Mouse (Mus musculus) forebrain, embryonic 13.5 days (tissue): Measurements from ENCODE around the gene Ushbp1. TPM values are rescaled to one million over a fixed set of nuclear protein-coding genes. Genes with fewer than 3 reads are reported as not detected.
A peak's percentile ranks its signal among the peaks of the same experiment; 100 is the strongest.

Source experiments
- ATAC-seq: fragments of 200-750 bp; cut with Nextera tagmentation; 2 replicates; pipeline ENCODE4 v1.8.0; 2017
- H3K27ac ChIP-seq: fragments of 300-500 bp; sonication (generic); 2 replicates; pipeline ENCODE4 v1.5.1; 2015; ENCODE audit warnings: inconsistent platforms, mild to moderate bottlenecking, moderate library complexity
- H3K27me3 ChIP-seq: fragments of 300-500 bp; sonication (generic); 2 replicates; pipeline ENCODE4 v1.6.1; 2015; ENCODE audit warnings: mild to moderate bottlenecking, inconsistent platforms
- H3K36me3 ChIP-seq: fragments of 300-500 bp; sonication (generic); 2 replicates; pipeline ENCODE4 v1.6.1; 2015; ENCODE audit warnings: mild to moderate bottlenecking, inconsistent platforms; ENCODE audit not compliant: poor library complexity, severe bottlenecking
- H3K4me1 ChIP-seq: fragments of 300-500 bp; sonication (generic); 2 replicates; pipeline ENCODE4 v1.6.1; 2015; ENCODE audit warnings: inconsistent platforms
- H3K4me2 ChIP-seq: fragments of 300-500 bp; sonication (generic); 2 replicates; pipeline ENCODE4 v1.6.1; 2015; ENCODE audit warnings: inconsistent platforms, mild to moderate bottlenecking, moderate library complexity
- H3K4me3 ChIP-seq: fragments of 300-500 bp; sonication (generic); 2 replicates; pipeline ENCODE4 v1.5.1; 2015; ENCODE audit warnings: mild to moderate bottlenecking, inconsistent platforms
- H3K9ac ChIP-seq: fragments of 300-500 bp; sonication (generic); 2 replicates; pipeline ENCODE4 v1.6.1; 2015; ENCODE audit warnings: mild to moderate bottlenecking, inconsistent platforms
- H3K9me3 ChIP-seq: fragments of 300-500 bp; sonication (generic); replicated peaks from 2 replicates; pipeline ENCODE4 v1.6.1; 2016; ENCODE audit warnings: inconsistent platforms
- WGBS: fragments of 180-500 bp; shearing (Covaris S2); methylation state at CpG from one replicate; pipeline ENCODE4 v1.1.7; 2015; 5-methylcytosine and 5-hydroxymethylcytosine counted together
- polyA plus RNA-seq: library from polyadenylated mRNA; unstranded; fragments of >200 nt; fragmentation: Nextera tagmentation; extraction: Ambion mirVana; gene quantifications from 2 replicates; pipeline ENCODE4 v1.2.1, GENCODE M21; 2015

Ushbp1 gene
- polyA plus RNA-seq, 1 experiment from 2014 or later = 4.2 TPM

DNA sequence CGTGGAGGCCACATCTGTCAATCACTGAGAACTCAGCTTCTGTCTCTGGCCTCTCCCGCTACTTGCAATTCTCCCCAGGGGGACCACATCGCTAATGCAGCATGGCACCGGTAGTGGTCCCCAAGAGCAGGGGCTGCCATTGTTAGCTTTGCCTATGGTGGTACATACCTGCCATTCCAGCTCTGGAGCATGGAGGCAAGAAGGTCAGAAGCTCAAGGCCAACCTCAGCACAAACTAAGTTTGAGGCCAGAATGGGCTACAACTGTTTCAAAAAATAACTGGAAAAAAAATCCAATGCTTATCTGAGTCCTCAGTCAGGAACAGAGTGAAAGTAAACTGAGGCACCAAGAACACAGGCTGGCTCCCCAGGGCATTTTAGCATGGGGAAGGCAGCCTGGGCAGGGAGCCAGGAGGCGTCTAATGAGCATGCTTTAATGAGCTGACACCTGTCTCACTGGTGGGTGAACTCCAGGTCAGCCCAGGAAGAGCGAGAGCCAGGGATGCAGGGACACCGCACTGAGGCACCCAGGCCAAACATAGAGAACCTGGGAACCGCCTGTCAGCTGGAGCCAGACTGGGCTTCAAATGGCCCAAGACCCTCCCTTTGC lies 19.1 kb downstream of the Ushbp1 start:
- Histone ChIP-seq H3K27me3 (peaks cover 20% of the 10 kb centered on the region), H3K36me3 (peaks cover 26% of the 10 kb centered on the region), H3K9me3 (no peaks in the 10 kb centered on the region), H3K4me2 (peak overlapping the region; percentile 67), H3K27ac (no peak overlapping the region), H3K4me1 (peaks cover 51% of the 10 kb centered on the region), H3K9ac (peak overlapping the region; percentile 62), H3K4me3 (peak overlapping the region; percentile 37)
- ATAC-seq = no peak
- WGBS = 31% methylated on average over 8 of the region's 8 CpGs

DNA sequence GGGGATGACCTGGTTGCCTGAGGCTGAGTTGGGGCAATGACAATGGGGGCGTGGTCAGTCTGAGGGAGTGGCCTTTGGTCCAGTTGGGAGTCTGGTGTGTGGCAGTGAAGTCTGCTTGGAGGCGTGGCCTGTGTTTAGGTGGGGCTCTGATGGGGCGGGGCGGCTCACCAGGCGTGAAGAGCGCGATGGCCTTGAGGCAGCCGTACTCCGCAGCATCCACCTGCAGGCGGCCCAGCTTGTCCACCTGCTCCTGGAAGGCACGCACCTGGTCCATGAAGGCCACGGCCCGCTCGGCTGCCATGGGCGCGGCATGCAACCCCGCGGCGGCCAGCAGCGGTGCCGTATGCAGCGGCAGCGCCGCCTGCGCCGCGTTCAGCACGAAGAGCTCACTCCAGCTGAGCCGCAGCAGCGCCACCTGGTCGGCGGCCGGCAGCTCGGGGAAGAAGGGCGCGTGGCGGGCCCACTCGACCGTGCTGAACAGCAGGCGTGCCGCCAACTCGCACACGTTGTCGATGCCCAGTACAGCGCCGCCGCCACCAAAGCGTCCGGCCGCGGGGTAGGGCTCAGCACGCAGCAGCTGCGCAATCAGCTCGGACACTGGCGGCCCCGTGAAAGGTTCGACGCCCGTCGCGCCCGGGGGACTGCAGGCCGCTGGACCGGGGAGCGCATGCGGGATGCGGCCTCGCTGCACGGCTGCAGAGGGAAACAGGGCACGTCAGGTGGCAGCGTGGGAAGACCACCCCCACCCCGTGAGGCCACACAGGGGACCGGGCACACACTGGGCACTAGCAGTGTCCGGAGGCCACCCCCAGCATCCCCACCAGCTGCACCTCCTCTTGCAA lies 19.8 kb downstream of the Ushbp1 start:
- Histone ChIP-seq H3K27ac (peak overlapping the region; percentile 49; the same call in 1 of the 2 replicates), H3K9ac (peak overlapping the region; percentile 62), H3K4me1 (peaks cover 45% of the 10 kb centered on the region), H3K4me3 (peak overlapping the region; percentile 37), H3K9me3 (no peaks in the 10 kb centered on the region), H3K36me3 (peaks cover 26% of the 10 kb centered on the region), H3K4me2 (peak overlapping the region; percentile 67), H3K27me3 (peaks cover 13% of the 10 kb centered on the region)
- peak; percentile 8; the same call in 1 of the 2 replicates for ATAC-seq
- 3% methylated on average over 65 of the region's 74 CpGs for WGBS

- no peak overlapping the region for H3K4me3 ChIP-seq
- no peaks in the 10 kb centered on the region for H3K9me3 ChIP-seq
- no peak for ATAC-seq
- no peak overlapping the region for H3K4me2 ChIP-seq
- no peak overlapping the region for H3K9ac ChIP-seq
- H3K36me3 ChIP-seq = peaks cover 28% of the 10 kb centered on the region
- H3K27me3 ChIP-seq = peaks cover 9% of the 10 kb centered on the region; the same call in 1 of the 2 replicates
- H3K4me1 ChIP-seq = peaks cover 39% of the 10 kb centered on the region
- WGBS = 85% methylated on average over 17 of the region's 17 CpGs
- H3K27ac ChIP-seq = 0 out of 2 replicates have a peak overlapping the region, but pooled peaks have one; percentile 49
Measured at GRCm38 (mm10) chr8:71374616-71375206, 20.9 kb downstream of the Ushbp1 start.

GRCm38 (mm10) chr8:71373000-71373399 lies 22.6 kb downstream of the Ushbp1 start:
- Histone ChIP-seq H3K4me2 (no peak overlapping the region), H3K27me3 (peaks cover 9% of the 10 kb centered on the region; the same call in 1 of the 2 replicates), H3K9me3 (no peaks in the 10 kb centered on the region), H3K36me3 (peaks cover 38% of the 10 kb centered on the region), H3K27ac (no peak overlapping the region), H3K9ac (no peak overlapping the region), H3K4me1 (peaks cover 28% of the 10 kb centered on the region), H3K4me3 (no peak overlapping the region)
- no peak for ATAC-seq
- WGBS = 92% methylated on average over 3 of the region's 3 CpGs

- WGBS = 83% methylated on average over 12 of the region's 12 CpGs
- peaks cover 34% of the 10 kb centered on the region for H3K4me1 ChIP-seq
- no peak overlapping the region for H3K9ac ChIP-seq
- no peak overlapping the region for H3K4me3 ChIP-seq
- H3K27me3 ChIP-seq = peaks cover 9% of the 10 kb centered on the region; the same call in 1 of the 2 replicates
- no peak for ATAC-seq
- no peak overlapping the region for H3K27ac ChIP-seq
- no peaks in the 10 kb centered on the region for H3K9me3 ChIP-seq
- H3K36me3 ChIP-seq = peaks cover 32% of the 10 kb centered on the region
- H3K4me2 ChIP-seq = no peak overlapping the region
Measured at GRCm38 (mm10) chr8:71372427-71372826, 23.2 kb downstream of the Ushbp1 start.

DNA sequence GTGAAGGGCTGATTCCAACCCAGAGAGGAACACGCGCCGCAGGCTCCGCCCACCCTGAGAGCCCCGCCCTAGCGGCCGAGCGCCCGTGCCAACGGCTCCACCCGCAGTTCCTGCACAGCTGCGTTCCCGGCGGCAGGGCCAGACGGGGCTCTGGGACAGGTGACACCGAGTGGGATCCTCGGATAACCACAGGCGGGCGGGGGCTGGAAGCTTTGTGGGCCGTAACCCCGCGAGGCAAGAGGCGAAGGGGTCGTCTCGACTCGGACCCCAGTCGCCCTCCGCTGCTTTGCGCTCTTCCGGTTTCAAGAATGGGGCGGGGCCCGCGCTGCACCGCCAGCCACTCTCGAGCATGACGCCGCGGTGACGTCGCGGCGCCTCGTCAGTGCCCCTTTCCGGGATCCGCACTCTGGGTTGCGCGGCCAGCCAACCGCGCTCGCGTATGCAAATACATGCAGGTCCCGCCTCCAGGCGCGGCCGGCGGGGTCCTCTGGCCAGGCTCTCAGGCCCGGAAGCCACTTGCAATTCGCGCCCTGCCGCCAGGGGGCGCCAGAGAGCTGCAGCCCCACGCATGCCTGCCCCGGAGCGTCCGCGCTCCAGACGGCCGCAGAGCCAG lies 24.3 kb downstream of the Ushbp1 start, which contains the start of gene Ocel1:
TSS of gene Ocel1 (plus strand) at position 63 of the 613 bp plus-strand sequence.
- under 1% methylated on average over 68 of the region's 68 CpGs for WGBS
- peak within 1 kb of the TSS; percentile 62 for H3K27ac ChIP-seq
- no peaks in the 10 kb centered on the region for H3K27me3 ChIP-seq
- peak; percentile 89 for ATAC-seq
- H3K4me1 ChIP-seq = peaks cover 29% of the 10 kb centered on the region
- H3K9ac ChIP-seq = peak within 1 kb of the TSS; percentile 59
- no peaks in the 10 kb centered on the region for H3K9me3 ChIP-seq
- H3K4me2 ChIP-seq = peak within 1 kb of the TSS; percentile 55
- peaks cover 32% of the 10 kb centered on the region for H3K36me3 ChIP-seq
- H3K4me3 ChIP-seq = peak within 1 kb of the TSS; percentile 63

GRCm38 (mm10) chr8:71370711-71371235 lies 24.8 kb downstream of the Ushbp1 start:
- H3K4me2 ChIP-seq = peak overlapping the region; percentile 55
- H3K27me3 ChIP-seq = no peaks in the 10 kb centered on the region
- peak overlapping the region; percentile 63 for H3K4me3 ChIP-seq
- no peak for ATAC-seq
- H3K9me3 ChIP-seq = no peaks in the 10 kb centered on the region
- WGBS = 23% methylated on average over 5 of the region's 5 CpGs
- no peak overlapping the region for H3K27ac ChIP-seq
- H3K36me3 ChIP-seq = peaks cover 32% of the 10 kb centered on the region
- H3K9ac ChIP-seq = peak overlapping the region; percentile 59
- H3K4me1 ChIP-seq = peaks cover 26% of the 10 kb centered on the region

- 92% methylated on average over 10 of the region's 10 CpGs for WGBS
- no peak overlapping the region for H3K27ac ChIP-seq
- no peak for ATAC-seq
Measured at GRCm38 (mm10) chr8:71369040-71369718, 26.4 kb downstream of the Ushbp1 start.

DNA sequence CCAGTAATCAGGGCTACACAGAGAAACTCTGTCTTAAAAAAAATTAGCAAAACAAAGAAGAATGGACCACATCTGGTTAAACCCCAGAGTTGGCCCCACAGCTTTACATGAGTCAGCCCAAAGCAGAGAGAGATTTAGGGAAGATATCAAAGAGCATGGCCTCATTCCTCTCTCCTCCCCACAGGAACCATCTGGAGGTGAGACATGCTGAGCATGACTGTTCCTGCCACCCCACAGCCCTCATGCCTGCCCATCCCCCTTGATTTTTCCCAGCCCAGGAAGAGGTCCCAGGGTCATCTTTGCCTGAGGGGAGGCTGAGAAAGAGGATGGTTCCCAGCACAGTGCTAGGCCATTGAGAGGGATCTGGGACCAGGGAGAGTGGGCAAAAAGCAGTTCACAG lies 27.2 kb downstream of the Ushbp1 start:
- H3K27ac ChIP-seq = no peak overlapping the region
- no peaks in the 10 kb centered on the region for H3K9me3 ChIP-seq
- peaks cover 22% of the 10 kb centered on the region for H3K4me1 ChIP-seq
- no peak overlapping the region for H3K4me2 ChIP-seq
- H3K27me3 ChIP-seq = no peaks in the 10 kb centered on the region
- H3K4me3 ChIP-seq = 0 out of 2 replicates have a peak overlapping the region, but pooled peaks have one; percentile 65
- no peak overlapping the region for H3K9ac ChIP-seq
- no peak for ATAC-seq
- peaks cover 19% of the 10 kb centered on the region for H3K36me3 ChIP-seq

More at GRCm38 (mm10) chr8:71369040-71369718, 26.4 kb downstream of the Ushbp1 start:
- H3K9me3 ChIP-seq = no peaks in the 10 kb centered on the region
- peaks cover 27% of the 10 kb centered on the region for H3K36me3 ChIP-seq
- H3K4me3 ChIP-seq = no peak overlapping the region
- no peak overlapping the region for H3K9ac ChIP-seq
- peaks cover 22% of the 10 kb centered on the region for H3K4me1 ChIP-seq
- H3K27me3 ChIP-seq = no peaks in the 10 kb centered on the region
- no peak overlapping the region for H3K4me2 ChIP-seq

- Histone ChIP-seq H3K27me3 (no peaks in the 10 kb centered on the region), H3K9ac (peak overlapping the region; percentile 63), H3K4me3 (peak overlapping the region; percentile 65), H3K36me3 (peaks cover 16% of the 10 kb centered on the region), H3K4me1 (peaks cover 22% of the 10 kb centered on the region), H3K4me2 (peak overlapping the region; percentile 80), H3K9me3 (no peaks in the 10 kb centered on the region), H3K27ac (peak overlapping the region; percentile 86)
- ATAC-seq = 0 out of 2 replicates have a peak, but pooled peaks have one; percentile 1
- WGBS = 48% methylated on average over 17 of the region's 17 CpGs
Measured at GRCm38 (mm10) chr8:71367529-71368176, 27.9 kb downstream of the Ushbp1 start.
